ENCODE assay signal across 27 mouse cellular contexts in genomic region chrX:47009476-47009875, GRCm38 (mm10).
A peak's percentile ranks its signal among the peaks of the same experiment; 100 is the strongest.
DNase-seq lines count a peak whose midpoint lies in the region; ATAC-seq and TF ChIP-seq lines count a peak whose summit lies in the region.
"Had no signal": no experiment of that assay in that cellular context is flagged by ENCODE, and none has a peak within 500 bp of the region (broad histone marks: within the 10 kb centered on the region; RNA-seq: fewer than 3 reads in every experiment).

No protein-coding gene starts in this region.

- no peak overlapping the region for H3K4me2 ChIP-seq in kidney, postnatal 0 days (ENCODE audit: low read length)
- no peak overlapping the region for H3K4me2 ChIP-seq in intestine, embryonic 15.5 days (replicated peaks)
- no peak overlapping the region for H3K4me2 ChIP-seq in intestine, postnatal 0 days (replicated peaks; ENCODE audit: low read depth)
- no peak overlapping the region for H3K4me2 ChIP-seq in liver, embryonic 12.5 days
- H3K4me2 ChIP-seq: embryonic facial prominence, embryonic 13.5 days; embryonic facial prominence, embryonic 15.5 days; forebrain, embryonic 13.5 days; forebrain, embryonic 15.5 days had no signal

- TF ChIP-seq CTCF in kidney, postnatal 0 days (IDR thresholded peaks at IDR 0.05; ENCODE audit: low read depth), result no peak
- TF ChIP-seq CTCF in intestine, postnatal 0 days (IDR thresholded peaks at IDR 0.05; ENCODE audit: low read depth), result no peak

- H3K36me3 ChIP-seq in kidney, postnatal 0 days (ENCODE audit: insufficient read depth, low read length), result no peaks in the 10 kb centered on the region
- H3K36me3 ChIP-seq in intestine, embryonic 15.5 days, result no peaks in the 10 kb centered on the region
- no peaks in the 10 kb centered on the region for H3K36me3 ChIP-seq in intestine, postnatal 0 days (ENCODE audit: control insufficient read depth, insufficient read depth)
- no peaks in the 10 kb centered on the region for H3K36me3 ChIP-seq in liver, embryonic 12.5 days
- H3K36me3 ChIP-seq: embryonic facial prominence, embryonic 13.5 days; embryonic facial prominence, embryonic 15.5 days; forebrain, embryonic 15.5 days; G1E had no signal

- no peak overlapping the region for H3K27ac ChIP-seq in kidney, postnatal 0 days
- H3K27ac ChIP-seq in intestine, embryonic 15.5 days, result no peak overlapping the region
- H3K27ac ChIP-seq in intestine, postnatal 0 days (ENCODE audit: low read depth, low read length), result no peak overlapping the region
- no peak overlapping the region for H3K27ac ChIP-seq in liver, embryonic 12.5 days
- H3K27ac ChIP-seq: embryonic facial prominence, embryonic 13.5 days; embryonic facial prominence, embryonic 15.5 days; forebrain, embryonic 13.5 days; forebrain, embryonic 15.5 days had no signal

- no peak overlapping the region for H3K4me3 ChIP-seq in kidney, postnatal 0 days (replicated peaks; ENCODE audit: low read depth, low read length)
- H3K4me3 ChIP-seq in intestine, embryonic 15.5 days (replicated peaks), result no peak overlapping the region
- H3K4me3 ChIP-seq in intestine, postnatal 0 days (ENCODE audit: low read depth, low read length), result no peak overlapping the region
- H3K4me3 ChIP-seq in liver, embryonic 12.5 days, result no peak overlapping the region
- H3K4me3 ChIP-seq: embryonic facial prominence, embryonic 13.5 days; embryonic facial prominence, embryonic 15.5 days; forebrain, embryonic 13.5 days; forebrain, embryonic 15.5 days had no signal

- no peaks in the 10 kb centered on the region for H3K4me1 ChIP-seq in kidney, postnatal 0 days (replicated peaks; ENCODE audit: insufficient read depth, low read length)
- no peaks in the 10 kb centered on the region for H3K4me1 ChIP-seq in intestine, embryonic 15.5 days (replicated peaks)
- H3K4me1 ChIP-seq in intestine, postnatal 0 days (replicated peaks; ENCODE audit: control insufficient read depth, insufficient read depth, low read length), result no peaks in the 10 kb centered on the region
- H3K4me1 ChIP-seq in liver, embryonic 12.5 days, result no peaks in the 10 kb centered on the region
- H3K4me1 ChIP-seq: embryonic facial prominence, embryonic 13.5 days; embryonic facial prominence, embryonic 15.5 days; forebrain, embryonic 13.5 days; forebrain, embryonic 15.5 days had no signal

- no peak overlapping the region for H3K9ac ChIP-seq in kidney, postnatal 0 days (ENCODE audit: low read depth, low read length)
- H3K9ac ChIP-seq in intestine, embryonic 15.5 days, result no peak overlapping the region
- H3K9ac ChIP-seq in intestine, postnatal 0 days (ENCODE audit: low read depth, low read length), result no peak overlapping the region
- H3K9ac ChIP-seq in liver, embryonic 12.5 days, result no peak overlapping the region
- H3K9ac ChIP-seq: embryonic facial prominence, embryonic 13.5 days; embryonic facial prominence, embryonic 15.5 days; forebrain, embryonic 13.5 days; forebrain, embryonic 15.5 days; forebrain, postnatal 0 days had no signal

- H3K27me3 ChIP-seq in kidney, postnatal 0 days (ENCODE audit: insufficient read depth, low read length), result no peaks in the 10 kb centered on the region
- H3K27me3 ChIP-seq in intestine, embryonic 15.5 days (replicated peaks), result no peaks in the 10 kb centered on the region
- H3K27me3 ChIP-seq in intestine, postnatal 0 days (replicated peaks; ENCODE audit: control insufficient read depth, insufficient read depth, low read length), result no peaks in the 10 kb centered on the region
- no peaks in the 10 kb centered on the region for H3K27me3 ChIP-seq in liver, embryonic 12.5 days (replicated peaks)
- H3K27me3 ChIP-seq: CH12.LX; embryonic facial prominence, embryonic 13.5 days; embryonic facial prominence, embryonic 15.5 days; forebrain, embryonic 13.5 days; forebrain, embryonic 15.5 days had no signal

- no peaks in the 10 kb centered on the region for H3K9me3 ChIP-seq in kidney, postnatal 0 days (replicated peaks; ENCODE audit: low read length)
- no peaks in the 10 kb centered on the region for H3K9me3 ChIP-seq in intestine, embryonic 15.5 days
- no peaks in the 10 kb centered on the region for H3K9me3 ChIP-seq in intestine, postnatal 0 days (ENCODE audit: control insufficient read depth)
- H3K9me3 ChIP-seq in liver, embryonic 12.5 days (replicated peaks), result no peaks in the 10 kb centered on the region
- H3K9me3 ChIP-seq: embryonic facial prominence, embryonic 13.5 days; embryonic facial prominence, embryonic 15.5 days; forebrain, embryonic 13.5 days; forebrain, embryonic 15.5 days; G1E had no signal

- DNase-seq in kidney, postnatal 0 days (ENCODE audit: low spot score), result peak; percentile 4
- no peak for DNase-seq in kidney, adult 9 months
- DNase-seq in layer of hippocampus, adult 9-11 months, result peak; percentile 1
- no peak for DNase-seq in layer of hippocampus, postnatal 14 days (ENCODE audit: low spot score in 2 of 2)
- DNase-seq in lung, postnatal 25 days (ENCODE audit: low spot score), result no peak
- DNase-seq: adrenal gland, adult 8-10 months; adrenal gland, postnatal 14 days; adrenal gland, postnatal 36 days; B cell, adult 2 months; cerebellum, adult 11-12 months; cerebellum, adult 2 months; cerebellum, adult 9-10 months; cerebellum, postnatal 10 days; cerebellum, postnatal 25 days; forebrain, postnatal 0 days had no signal

- ATAC-seq in kidney, postnatal 0 days (replicated peaks; ENCODE audit: low FRiP score, low read depth), result no peak
- peak; percentile 49; the same call in 1 of the 2 replicates for ATAC-seq in intestine, embryonic 15.5 days
- peak; percentile 54 for ATAC-seq in intestine, postnatal 0 days
- no peak for ATAC-seq in liver, embryonic 12.5 days
- ATAC-seq: activated CD4-positive, CD25-positive, alpha-beta regulatory T cell, adult 4 months; CD4-positive, CD25-positive, alpha-beta regulatory T cell, adult 4 months; forebrain, embryonic 13.5 days; forebrain, embryonic 15.5 days; forebrain, postnatal 0 days; Patski had no signal

- 43% methylated on average over 4 of the region's 4 CpGs for WGBS in kidney, postnatal 0 days
- WGBS in intestine, embryonic 15.5 days, result 46% methylated on average over 4 of the region's 4 CpGs
- WGBS in intestine, postnatal 0 days, result 38% methylated on average over 4 of the region's 4 CpGs
- WGBS in liver, embryonic 12.5 days (ENCODE audit: insufficient replicate concordance), result 61% methylated on average over 4 of the region's 4 CpGs

Comparison
In these comparisons a context has a peak if more than half of its experiments do, and no peak if none do; other contexts are left out.
1. DNase-seq: peak in kidney, postnatal 0 days (single experiment) and layer of hippocampus, adult 9-11 months (single experiment); none in kidney, adult 9 months (single experiment), layer of hippocampus, postnatal 14 days (0 of 2) and lung, postnatal 25 days (single experiment).
2. ATAC-seq: peak in intestine, embryonic 15.5 days (single experiment) and intestine, postnatal 0 days (single experiment); none in kidney, postnatal 0 days (single experiment) and liver, embryonic 12.5 days (single experiment).